Mouse (Mus musculus): ENCODE data around the gene Axl. TPM values are rescaled to one million over a fixed set of nuclear protein-coding genes. Genes with fewer than 3 reads are reported as not detected.
A peak's percentile ranks its signal among the peaks of the same experiment; 100 is the strongest.
"Not testable (repeated sequence)": the region's sequence is repeated elsewhere in the genome, so short reads cannot be mapped to it uniquely, and the experiment has no call there.

Gene Axl
- polyA plus RNA-seq, 1 experiment, result 63.1 TPM

DNA sequence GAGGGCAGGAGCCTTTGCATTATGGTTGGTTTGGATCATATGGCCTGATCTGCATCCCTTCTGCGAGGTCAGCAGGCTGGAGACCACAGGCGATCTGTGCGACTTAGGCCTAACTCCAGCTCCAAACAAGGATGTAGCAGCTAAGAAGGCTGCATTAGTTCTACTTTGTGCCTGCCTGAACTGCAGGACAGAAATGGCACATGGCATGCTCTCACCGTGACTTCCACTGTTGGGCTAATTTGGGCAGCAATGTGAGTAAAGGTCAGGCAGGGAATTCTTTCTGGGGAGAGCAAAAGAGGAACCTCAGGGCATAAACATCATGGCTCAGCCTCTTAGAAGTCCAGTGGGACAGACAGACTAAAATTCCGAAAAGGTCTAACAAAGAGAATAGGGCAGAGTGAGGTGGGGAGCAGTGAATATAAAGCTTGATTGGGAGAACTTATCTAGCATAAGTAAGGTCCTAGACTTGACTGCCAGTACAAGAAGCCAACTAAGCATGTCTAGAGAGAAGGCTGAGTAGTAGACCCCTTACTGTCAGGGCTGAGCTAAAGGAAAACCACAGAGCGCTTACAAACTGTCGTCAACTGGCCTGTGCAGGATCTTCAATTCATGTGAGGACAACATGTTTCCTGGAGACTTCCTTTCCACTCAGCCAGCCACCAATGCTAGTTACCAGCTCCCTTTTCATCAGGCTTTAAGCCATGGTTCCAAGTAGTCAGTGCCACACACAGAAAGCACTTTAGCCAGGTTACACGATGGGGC is 57.0 kb downstream of the Axl start:
- TF ChIP-seq CTCF (IDR thresholded peaks at IDR 0.05; ENCODE audit: low read depth, low read length) (no peak), POLR2A (IDR thresholded peaks at IDR 0.05; ENCODE audit: borderline replicate concordance, low read depth, low read length) (no peak)
- H3K4me1 ChIP-seq (ENCODE audit: control insufficient read depth, insufficient read depth, low read length), result peaks cover 45% of the 10 kb centered on the region
- H3K4me3 ChIP-seq (ENCODE audit: insufficient read depth, low read length), result no peak overlapping the region
- H3K27ac ChIP-seq (ENCODE audit: insufficient read depth, low read depth, low read length), result peak overlapping the region; percentile 95

DNA sequence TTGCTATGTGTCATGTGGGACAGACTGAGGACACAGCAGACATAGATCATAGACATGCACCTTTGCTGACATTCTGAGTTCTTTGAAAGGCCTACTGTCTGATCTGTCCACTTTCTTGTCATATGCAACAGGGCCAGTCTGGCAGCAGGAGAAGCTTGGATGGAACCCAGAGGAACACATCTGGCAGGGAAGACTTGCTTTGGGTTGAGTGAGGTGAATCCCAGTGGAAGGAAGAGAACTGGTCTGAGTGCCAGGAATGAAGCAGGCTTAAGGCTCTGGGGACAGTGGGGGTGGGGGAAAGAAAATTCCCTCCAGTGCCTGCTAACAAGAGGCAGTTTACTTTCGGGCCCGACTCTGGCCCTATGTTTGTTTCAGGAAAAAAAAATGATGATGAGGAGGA is 58.6 kb downstream of the Axl start:
- peaks cover 50% of the 10 kb centered on the region for H3K4me1 ChIP-seq (ENCODE audit: control insufficient read depth, insufficient read depth, low read length)
- peak overlapping the region; percentile 95 for H3K27ac ChIP-seq (ENCODE audit: insufficient read depth, low read depth, low read length)
- TF ChIP-seq CTCF (IDR thresholded peaks at IDR 0.05; ENCODE audit: low read depth, low read length), result no peak
- H3K4me3 ChIP-seq (ENCODE audit: insufficient read depth, low read length), result no peak overlapping the region

DNA sequence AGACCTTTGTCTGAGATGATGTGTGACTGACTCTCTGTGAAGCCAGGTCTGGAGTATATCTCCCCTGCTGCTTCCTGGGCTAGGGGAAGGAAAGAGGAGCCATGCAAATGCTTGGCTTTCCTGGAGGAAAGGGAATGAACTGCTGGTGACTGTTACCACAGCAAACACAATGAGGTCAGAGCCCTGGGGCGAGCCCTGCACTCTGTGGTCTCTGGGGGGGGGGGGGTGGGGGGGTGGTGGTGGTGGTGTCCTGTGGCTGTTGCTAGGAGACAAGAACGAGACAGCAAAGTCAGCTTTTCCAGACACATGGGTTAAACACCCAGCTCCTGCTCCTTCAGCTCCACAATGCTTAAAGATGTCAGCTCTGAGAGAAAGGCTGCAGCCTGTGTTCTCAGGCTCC is 59.1 kb downstream of the Axl start:
- H3K27ac ChIP-seq (ENCODE audit: insufficient read depth, low read depth, low read length), result peak overlapping the region; percentile 95
- TF ChIP-seq CTCF (IDR thresholded peaks at IDR 0.05; ENCODE audit: low read depth, low read length) (no peak), POLR2A (IDR thresholded peaks at IDR 0.05; ENCODE audit: borderline replicate concordance, low read depth, low read length) (no peak)
- no peak overlapping the region for H3K4me3 ChIP-seq (ENCODE audit: insufficient read depth, low read length)
- peaks cover 50% of the 10 kb centered on the region for H3K4me1 ChIP-seq (ENCODE audit: control insufficient read depth, insufficient read depth, low read length)

DNA sequence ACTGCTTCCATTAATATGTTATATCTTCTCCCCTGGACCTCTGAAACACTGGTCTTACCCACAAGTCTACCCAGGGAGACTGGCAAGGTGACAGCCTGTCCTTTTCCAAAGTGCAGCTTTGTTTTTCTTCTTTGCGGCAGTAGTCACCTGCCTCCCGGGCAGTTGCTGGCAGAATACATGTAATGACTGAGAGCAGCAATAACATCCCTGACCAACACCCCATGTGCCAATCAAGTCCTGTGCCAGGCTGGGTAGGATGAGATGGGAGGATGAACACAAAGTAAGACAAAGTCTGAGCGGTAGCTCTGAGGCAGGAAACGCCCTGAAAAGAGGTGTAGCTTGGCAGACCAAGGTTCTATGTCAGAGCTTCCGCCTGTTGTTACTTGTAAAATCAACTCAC is 60.7 kb downstream of the Axl start:
- Histone ChIP-seq H3K27ac (ENCODE audit: insufficient read depth, low read depth, low read length) (no peak overlapping the region), H3K4me3 (ENCODE audit: insufficient read depth, low read length) (no peak overlapping the region), H3K4me1 (ENCODE audit: control insufficient read depth, insufficient read depth, low read length) (peaks cover 39% of the 10 kb centered on the region)
- no peak for TF ChIP-seq CTCF (IDR thresholded peaks at IDR 0.05; ENCODE audit: low read depth, low read length)
- no peak for TF ChIP-seq POLR2A (IDR thresholded peaks at IDR 0.05; ENCODE audit: borderline replicate concordance, low read depth, low read length)

DNA sequence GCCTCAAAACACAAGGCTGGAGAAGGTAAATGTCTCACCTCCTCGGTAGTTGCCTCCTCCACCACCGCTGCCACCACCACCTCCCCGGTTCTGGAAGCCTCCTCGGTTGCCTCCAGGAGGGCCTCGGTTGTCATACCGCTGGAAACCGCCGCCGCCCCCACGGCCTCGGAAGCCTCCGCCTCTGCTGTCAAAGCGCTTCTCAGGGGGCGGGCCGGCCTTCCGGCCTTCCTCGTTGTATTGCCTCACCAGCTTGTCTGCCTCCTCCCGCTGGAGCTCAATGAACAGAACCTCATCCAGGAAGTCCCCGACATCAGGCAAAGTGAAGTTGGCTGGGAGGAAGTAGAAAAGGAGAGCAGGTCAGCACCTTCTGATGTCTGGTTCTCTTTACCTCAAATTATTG is 62.6 kb downstream of the Axl start:
- H3K4me3 ChIP-seq (ENCODE audit: insufficient read depth, low read length), result no peak overlapping the region
- H3K27ac ChIP-seq (ENCODE audit: insufficient read depth, low read depth, low read length), result no peak overlapping the region
- TF ChIP-seq POLR2A (IDR thresholded peaks at IDR 0.05; ENCODE audit: borderline replicate concordance, low read depth, low read length) (no peak), CTCF (IDR thresholded peaks at IDR 0.05; ENCODE audit: low read depth, low read length) (no peak)
- peaks cover 31% of the 10 kb centered on the region for H3K4me1 ChIP-seq (ENCODE audit: control insufficient read depth, insufficient read depth, low read length)

DNA sequence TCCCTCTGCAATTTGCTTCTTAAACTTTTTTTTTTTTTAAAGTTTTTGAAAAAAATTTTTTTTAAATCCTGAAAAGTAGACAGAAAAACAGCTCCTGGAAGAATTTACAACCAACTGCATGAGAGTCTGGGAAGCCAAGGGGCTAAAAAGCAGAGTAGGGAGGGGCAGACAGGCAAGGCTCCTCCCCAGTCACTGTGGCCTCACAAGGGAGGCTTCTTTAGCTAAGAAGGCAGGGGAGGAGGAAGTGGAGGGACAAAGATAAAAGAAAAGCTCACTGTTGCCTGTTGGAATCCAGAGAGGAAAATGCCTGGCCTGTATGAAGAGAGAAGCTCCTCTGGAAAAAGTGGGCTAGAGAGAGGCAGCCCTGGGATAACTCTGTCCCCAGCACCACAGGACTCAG is 66.7 kb downstream of the Axl start:
- Histone ChIP-seq H3K4me1 (ENCODE audit: control insufficient read depth, insufficient read depth, low read length) (peaks cover 27% of the 10 kb centered on the region), H3K27ac (ENCODE audit: insufficient read depth, low read depth, low read length) (peak overlapping the region; percentile 25)

DNA sequence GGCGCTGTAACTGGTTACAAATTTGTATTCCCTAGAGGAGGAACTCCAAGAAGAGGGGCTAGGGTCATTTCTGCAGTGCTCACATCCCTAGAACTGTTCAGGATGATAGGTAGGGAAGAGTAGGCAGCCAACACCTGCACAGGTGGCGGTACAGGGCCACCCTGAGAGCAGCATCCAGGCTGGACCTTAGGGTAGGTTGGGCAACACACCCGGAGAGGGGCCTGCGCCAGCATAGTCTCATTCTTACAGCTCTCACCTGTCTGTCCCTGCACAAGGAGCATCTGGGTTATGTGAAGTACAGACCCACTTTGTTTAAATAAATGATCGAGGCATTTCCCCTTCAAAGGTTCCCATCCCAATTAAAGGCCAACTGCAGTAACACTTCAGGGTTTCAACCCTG is 67.7 kb downstream of the Axl start:
- Histone ChIP-seq H3K4me3 (ENCODE audit: insufficient read depth, low read length) (no peak overlapping the region), H3K27ac (ENCODE audit: insufficient read depth, low read depth, low read length) (no peak overlapping the region), H3K4me1 (ENCODE audit: control insufficient read depth, insufficient read depth, low read length) (peaks cover 20% of the 10 kb centered on the region)
- TF ChIP-seq CTCF (IDR thresholded peaks at IDR 0.05; ENCODE audit: low read depth, low read length), result no peak
- no peak for TF ChIP-seq POLR2A (IDR thresholded peaks at IDR 0.05; ENCODE audit: borderline replicate concordance, low read depth, low read length)

More for the DNA sequence above, 66.7 kb downstream of the Axl start:
- H3K4me3 ChIP-seq (ENCODE audit: insufficient read depth, low read length), result not testable (repeated sequence)

DNA sequence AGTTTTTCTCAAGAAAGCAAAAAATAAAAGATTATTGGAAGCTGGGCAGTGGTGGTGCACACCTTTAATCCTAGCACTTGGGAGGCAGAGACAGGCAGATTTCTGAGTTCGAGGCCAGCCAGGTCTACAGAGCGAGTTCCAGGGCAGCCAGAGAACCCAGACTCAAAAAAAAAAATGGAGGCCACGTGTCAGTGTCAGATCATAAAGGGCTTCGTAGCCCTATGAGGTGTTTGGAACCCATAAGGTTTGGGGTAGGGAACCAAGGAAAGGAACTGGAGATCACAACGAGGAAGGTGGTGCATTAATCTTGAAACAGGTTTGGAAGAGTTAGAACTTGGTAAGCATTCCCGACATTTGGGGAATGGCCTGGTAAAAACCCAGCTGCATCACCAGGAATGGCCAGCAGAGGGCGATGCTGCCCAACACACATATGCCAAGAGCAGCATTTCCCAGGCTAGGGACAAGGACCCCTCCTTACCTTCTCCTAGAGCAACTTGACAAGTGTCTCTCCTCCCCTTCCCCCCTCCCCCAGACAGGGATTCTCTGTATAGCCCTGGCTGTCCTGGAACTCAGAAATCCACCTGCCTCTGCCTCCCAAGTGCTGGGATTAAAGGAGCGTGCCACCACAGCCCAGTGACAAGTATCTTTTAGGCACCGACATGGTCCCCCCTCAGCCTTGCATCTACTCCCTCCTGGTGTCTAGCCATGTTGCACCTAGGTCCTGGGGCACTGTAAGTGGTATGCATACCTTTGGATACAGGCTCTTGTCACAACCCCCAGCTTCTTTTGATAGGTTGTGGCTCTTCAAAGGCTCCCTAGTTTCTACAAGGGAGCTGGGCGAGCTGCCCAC is 68.5 kb downstream of the Axl start:
- H3K4me3 ChIP-seq (ENCODE audit: insufficient read depth, low read length), result no peak overlapping the region
- peak overlapping the region; percentile 67 for H3K27ac ChIP-seq (ENCODE audit: insufficient read depth, low read depth, low read length)
- TF ChIP-seq CTCF (IDR thresholded peaks at IDR 0.05; ENCODE audit: low read depth, low read length) (peak; percentile 77), POLR2A (IDR thresholded peaks at IDR 0.05; ENCODE audit: borderline replicate concordance, low read depth, low read length) (no peak)
- peaks cover 20% of the 10 kb centered on the region for H3K4me1 ChIP-seq (ENCODE audit: control insufficient read depth, insufficient read depth, low read length)

DNA sequence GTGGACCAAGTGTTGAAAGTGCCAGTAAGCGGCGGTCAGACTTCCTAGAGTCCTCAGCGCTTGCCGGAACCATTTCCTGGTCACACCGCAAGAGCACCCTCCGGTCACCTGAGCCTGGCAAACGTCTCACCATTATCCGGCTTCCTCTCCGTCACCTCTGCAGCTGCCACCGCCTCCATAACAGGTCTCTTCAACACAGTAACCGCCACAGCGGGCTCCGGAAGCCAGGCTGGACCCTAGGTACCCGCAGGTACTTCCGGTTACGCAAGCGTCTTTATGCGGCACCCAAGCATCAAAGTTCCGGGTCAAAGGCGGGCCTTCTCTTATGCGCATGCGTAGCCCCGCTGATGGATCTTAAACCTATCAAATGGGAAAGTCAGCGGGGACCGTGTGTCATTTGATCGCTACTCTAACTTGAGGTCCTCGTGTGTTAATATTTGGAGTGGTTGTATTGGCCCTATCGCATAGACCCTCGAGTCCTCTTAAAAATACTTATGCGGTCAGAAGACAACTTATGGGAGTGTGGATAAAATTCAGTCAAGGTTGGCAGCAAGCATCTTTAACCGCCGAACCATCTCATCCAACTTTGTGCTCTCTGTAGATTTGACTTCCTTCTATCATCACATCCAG is 69.6 kb downstream of the Axl start, which contains the start of gene Ccdc97:
Ccdc97 (minus strand) TSS at position 301 of the 630 bp plus-strand sequence.
- Histone ChIP-seq H3K4me3 (ENCODE audit: insufficient read depth, low read length) (peak within 1 kb of the TSS; percentile 82), H3K4me1 (ENCODE audit: control insufficient read depth, insufficient read depth, low read length) (peaks cover 20% of the 10 kb centered on the region), H3K27ac (ENCODE audit: insufficient read depth, low read depth, low read length) (peak within 1 kb of the TSS; percentile 76)
- TF ChIP-seq POLR2A (IDR thresholded peaks at IDR 0.05; ENCODE audit: borderline replicate concordance, low read depth, low read length) (no peak), CTCF (IDR thresholded peaks at IDR 0.05; ENCODE audit: low read depth, low read length) (no peak)

DNA sequence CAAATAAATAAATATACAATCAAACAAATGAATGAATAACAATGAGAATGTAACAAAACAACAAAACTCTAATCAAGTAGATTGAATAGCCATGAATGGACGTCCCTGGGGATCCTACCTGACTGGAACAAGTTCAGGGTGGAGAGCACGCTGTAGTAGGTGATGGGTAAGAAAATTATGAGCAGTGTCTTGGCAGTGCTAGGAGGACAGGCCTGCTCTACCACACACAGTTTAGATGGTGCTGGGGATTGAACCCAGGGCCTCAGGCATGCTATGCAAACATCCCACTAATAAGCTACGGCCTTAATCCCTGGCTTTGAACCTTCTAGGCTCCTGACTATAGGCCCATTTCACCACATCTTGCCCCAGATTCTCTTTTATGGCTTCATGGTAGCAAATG is 71.0 kb downstream of the Axl start:
- H3K4me1 ChIP-seq (ENCODE audit: control insufficient read depth, insufficient read depth, low read length), result peaks cover 22% of the 10 kb centered on the region
- H3K27ac ChIP-seq (ENCODE audit: insufficient read depth, low read depth, low read length), result no peak overlapping the region
- peak overlapping the region; percentile 21; the same call in 1 of the 2 replicates for H3K4me3 ChIP-seq (ENCODE audit: insufficient read depth, low read length)
- TF ChIP-seq CTCF (IDR thresholded peaks at IDR 0.05; ENCODE audit: low read depth, low read length), result no peak
- TF ChIP-seq POLR2A (IDR thresholded peaks at IDR 0.05; ENCODE audit: borderline replicate concordance, low read depth, low read length), result no peak

All from bone marrow macrophage, adult 2 months (primary cell).